Mouse (Mus musculus) heart, postnatal 4 days (tissue): Measurements from ENCODE around the gene Plac8. TPM values are rescaled to one million over a fixed set of nuclear protein-coding genes. Genes with fewer than 3 reads are reported as not detected.

ENCODE experiments used
- DNase-seq: peaks from one replicate; pipeline ENCODE4 v3.0.0; 2021
- total RNA-seq, 2 experiments: library from RNA; stranded (reverse); gene quantifications; 2 replicates each; pipeline ENCODE4 v1.2.3; 2021

Gene Plac8
- total RNA-seq, result 1 to 10 TPM; 2.8 to 3.0 TPM

DNA sequence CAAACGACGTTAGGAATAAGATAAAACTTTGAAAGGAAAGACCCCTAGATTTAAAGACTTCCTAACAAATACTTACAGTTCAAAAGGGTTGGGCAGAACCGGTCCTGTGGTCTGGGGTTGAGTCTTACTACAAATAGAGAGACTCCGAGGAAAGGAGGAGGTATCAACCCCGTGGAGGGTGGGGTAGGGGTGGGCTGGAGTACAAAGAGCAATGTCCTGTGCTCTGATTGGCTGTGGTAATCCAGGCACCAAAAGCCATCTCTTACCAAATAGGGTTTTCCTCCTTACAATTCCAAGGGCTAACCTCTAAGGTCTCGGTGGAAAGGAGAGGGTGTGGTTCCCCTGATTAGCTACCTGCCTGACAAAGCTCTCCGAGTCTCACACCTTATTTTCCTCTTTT, at the start of gene Plac8:
Gene Plac8 (minus strand): TSS at position 177 of the 400 bp plus-strand sequence.
- no peak for DNase-seq

DNA sequence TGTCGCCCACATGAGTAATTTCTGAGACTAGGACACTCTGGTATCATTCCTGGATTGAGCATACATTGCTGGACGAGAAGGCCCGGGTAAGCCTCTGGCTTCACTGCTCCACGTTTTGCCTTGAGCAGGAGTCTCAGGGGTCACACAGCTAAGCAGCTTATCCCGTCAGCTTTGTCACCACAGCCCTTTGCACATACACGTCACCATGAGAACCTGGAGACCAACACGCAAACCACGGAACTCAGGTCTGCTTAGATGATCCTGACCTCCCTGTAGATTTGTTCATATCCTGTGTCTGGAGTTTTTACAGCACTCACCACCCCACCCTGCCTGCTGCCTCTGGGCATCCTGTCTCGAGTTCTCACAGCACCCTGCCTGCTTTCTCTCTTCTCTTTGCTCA, 48.9 kb upstream of the Plac8 start:
- DNase-seq, result no peak

GRCm38 (mm10) chr5:100619586-100620275, 47.7 kb upstream of the Plac8 start:
- DNase-seq, result no peak

DNA sequence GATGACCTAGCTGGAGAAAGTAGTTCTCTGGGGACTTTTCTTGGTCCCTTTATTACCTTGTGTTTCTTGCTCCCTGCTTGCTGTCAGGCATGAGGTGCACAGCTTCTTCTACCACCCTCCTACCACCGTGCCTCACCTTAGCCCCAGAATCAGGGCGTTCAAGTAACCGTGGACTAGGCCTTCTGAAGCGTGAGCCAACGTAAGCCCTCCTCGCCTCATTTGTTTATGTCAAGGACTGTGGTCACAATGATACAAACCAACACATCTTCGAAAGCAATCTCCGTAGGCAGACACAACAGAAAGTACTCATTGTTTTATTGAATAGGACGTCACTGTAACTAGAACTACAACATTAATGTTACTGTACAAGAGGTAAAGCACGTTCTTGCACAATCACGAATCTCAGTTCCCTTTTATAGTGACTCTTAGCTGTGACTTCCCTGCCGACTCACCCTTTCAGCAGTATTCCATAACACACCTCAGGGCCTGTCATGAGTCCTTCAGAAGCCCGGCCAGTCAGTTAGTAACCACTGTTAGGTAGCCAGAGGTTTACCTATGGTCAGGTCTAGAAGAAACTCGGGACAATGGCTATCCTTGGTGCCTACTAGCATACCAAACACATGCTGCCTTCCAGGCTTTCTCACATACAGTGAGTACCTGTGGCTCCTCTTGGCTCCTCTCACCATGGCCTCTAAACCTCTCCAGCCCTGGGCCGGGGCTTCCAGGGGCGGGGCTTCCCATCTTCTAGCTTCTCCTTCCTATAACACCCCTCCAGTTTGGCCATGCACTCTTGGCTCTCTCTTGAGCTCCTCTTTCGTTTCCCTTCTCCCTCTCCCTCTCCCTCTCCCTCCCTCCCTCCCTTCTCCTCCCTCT, 42.1 kb upstream of the Plac8 start:
- DNase-seq, result no peak

GRCm38 (mm10) chr5:100607868-100608267, 35.8 kb upstream of the Plac8 start:
- no peak for DNase-seq

GRCm38 (mm10) chr5:100607090-100607762, 35.2 kb upstream of the Plac8 start:
- DNase-seq, result peak; percentile 41

DNA sequence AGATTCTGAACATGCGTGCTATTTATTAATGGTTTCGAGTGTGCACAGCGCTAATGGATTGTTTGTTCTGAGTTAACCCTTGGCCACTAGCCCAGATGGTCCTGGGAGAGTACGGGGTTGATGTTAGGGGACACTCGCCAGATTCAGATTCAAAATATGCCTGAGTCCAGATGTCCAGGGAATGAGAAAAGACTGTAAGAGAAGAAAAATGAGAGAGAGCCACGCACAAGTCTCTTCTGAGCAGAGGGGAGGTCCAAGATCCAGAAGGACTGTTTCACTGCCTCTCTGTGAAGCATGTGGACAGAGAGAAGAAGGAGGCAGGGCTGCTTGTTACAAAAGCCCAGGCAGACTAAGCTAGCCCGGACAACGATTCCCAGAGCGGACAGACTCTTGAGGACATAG, 33.8 kb upstream of the Plac8 start:
- peak; percentile 80 for DNase-seq

- DNase-seq, result no peak
These were observed 32.0 kb upstream of the Plac8 start for GRCm38 (mm10) chr5:100604061-100604460.

GRCm38 (mm10) chr5:100601864-100602263, 29.8 kb upstream of the Plac8 start:
- DNase-seq, result no peak

GRCm38 (mm10) chr5:100598961-100599463, 27.0 kb upstream of the Plac8 start:
- no peak for DNase-seq

DNA sequence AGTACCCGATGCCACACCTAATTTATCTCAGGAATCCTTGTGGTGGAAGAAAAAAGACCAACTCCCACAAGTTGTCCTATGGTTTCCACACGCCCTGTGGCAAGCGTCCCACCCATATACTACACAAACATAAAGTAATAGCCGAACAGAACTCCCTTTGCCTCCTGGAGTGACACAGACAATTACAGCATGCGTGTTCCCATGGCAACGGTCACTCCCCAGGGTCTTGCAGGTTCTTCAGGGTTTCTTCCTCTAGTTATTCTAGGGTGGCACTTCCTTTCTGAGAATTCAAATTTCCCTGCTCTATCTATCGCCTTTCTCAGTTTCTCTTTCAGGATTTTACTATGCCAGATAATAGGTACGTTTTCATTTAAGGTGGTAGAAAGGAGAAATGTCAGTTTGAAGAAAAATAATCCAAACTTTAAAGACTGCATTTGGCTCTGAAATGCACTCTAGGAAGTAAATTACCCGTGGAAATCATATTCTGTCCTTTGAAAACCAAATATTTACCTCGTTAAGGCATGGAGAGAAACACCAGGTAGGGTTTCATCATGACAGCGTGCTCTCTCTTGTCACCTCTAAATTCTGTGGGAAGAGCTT, 25.9 kb upstream of the Plac8 start:
- no peak for DNase-seq

DNA sequence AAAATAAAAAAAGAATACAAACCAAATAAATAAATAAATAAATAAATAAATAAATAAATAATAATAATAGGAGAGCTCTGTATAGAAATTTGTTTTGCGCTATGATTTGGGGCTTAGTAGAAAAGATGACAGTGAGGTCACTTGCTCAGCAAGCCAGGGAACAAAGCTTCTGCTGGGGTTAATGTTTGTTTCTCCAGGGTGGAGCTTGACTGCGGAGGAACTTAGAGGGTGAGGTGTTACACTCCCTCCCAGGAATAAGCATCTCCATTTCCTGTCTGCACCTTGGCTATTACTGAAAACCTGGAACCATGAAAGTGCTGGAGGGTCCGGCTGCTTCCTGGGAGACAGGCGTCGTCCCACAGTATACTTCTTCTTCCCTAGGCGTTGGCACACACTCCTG, 24.0 kb upstream of the Plac8 start:
- DNase-seq, result no peak

DNA sequence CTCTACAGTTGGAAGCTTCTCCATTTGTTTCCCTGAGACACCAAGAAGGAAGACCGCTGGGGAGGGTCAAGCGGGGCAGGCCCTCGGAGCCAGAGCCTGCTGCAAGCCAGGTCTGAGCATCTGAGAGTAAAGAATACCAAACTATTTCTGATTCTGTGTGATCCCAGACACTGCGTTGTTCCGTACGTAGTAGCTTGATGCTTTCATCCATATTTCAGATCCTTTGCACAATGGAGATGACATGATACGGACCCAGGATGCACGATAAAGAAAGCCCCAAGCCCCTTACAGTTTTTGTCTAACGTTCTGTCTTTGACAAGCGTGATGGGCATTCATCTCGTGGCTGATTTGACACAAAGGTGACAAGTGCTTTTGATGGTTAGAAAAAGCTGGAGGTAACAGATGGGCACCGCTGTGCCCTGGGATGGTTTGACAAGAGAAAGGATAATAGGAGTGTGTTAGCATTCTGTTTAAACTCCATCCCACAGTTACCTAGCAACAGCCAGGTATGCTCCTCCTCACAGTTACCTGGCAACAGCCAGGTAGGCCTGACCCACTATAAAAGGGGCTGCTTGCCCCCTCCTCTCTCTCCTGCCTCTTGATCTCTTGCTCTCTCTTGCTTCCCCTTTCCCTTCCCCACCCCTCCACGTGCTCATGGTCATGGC, 22.9 kb upstream of the Plac8 start:
- no peak for DNase-seq

DNA sequence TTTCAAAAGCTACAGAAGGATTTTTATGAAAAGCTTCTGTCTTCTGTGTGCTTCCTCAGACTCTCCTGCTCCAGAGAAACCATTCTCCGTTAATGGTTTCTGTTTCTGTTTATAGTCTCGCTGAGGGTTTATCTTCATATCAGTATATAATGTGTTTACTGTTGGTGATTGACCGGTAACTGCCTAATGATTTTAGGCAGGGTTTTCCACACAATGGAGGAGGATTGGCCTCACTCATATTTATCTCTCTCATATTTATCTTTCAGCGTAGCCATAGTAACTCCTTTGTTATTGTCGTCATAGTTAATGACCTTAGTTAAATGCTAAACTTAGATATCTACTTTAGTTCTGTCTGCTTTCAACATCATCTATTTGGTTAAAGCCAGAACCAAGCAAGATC, 18.5 kb upstream of the Plac8 start:
- no peak for DNase-seq

DNA sequence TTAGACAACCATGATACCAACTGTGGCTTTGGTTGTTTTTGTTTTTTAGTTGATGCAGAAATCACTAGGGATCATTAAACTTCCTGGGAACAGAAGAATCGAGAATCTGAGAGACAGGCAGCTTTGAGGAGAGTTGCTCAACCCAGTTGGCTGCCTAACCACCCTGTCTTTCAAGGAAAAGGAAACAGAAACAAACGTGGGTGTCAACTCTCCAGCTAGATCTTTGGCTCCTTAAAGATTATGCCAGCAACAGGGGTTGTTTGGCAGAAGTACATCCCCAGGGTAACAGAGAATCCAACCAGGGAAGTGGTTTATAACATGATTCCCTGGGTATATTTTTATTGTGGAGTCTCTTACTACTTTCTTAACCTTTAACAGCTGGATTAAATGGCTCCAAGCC, 15.6 kb upstream of the Plac8 start:
- DNase-seq, result no peak

DNA sequence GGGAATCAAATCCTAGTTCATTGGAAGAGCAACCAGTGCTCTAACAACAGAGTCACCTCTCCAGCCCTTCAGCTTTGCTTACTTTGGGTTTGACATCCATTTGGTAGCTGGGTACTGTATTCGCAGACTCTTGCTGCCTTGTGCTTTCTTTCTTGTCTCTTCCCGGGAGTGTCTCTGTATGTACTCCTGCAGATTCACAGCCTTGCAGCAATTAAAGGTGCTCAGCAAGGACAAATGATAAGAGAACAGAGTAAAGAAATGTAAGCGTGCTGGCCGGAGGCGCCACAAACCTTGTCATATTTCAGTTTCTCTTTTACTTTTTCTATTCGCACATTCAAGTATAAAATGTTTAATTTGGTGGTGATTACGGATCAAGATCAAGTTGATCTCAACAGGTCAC, 15.1 kb upstream of the Plac8 start:
- no peak for DNase-seq

DNA sequence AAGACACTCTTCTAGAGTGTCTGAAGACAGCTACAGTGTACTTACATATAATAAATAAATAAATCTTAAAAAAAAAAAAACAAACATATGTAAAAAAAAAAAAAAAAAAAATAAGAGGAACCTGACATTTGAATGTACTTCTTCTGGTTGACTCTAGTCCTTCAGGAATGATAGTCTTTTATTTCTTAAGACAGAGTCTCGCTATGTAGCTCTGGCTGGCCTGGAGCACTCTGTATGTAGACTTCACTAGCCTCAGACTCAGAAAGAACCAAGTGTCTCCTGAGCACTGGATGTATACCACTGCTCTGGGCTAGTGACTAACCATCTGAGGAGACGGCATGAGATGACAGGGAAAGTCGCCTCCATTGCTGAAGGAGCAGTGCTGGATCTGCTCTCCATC, 13.6 kb upstream of the Plac8 start:
- DNase-seq, result no peak

DNA sequence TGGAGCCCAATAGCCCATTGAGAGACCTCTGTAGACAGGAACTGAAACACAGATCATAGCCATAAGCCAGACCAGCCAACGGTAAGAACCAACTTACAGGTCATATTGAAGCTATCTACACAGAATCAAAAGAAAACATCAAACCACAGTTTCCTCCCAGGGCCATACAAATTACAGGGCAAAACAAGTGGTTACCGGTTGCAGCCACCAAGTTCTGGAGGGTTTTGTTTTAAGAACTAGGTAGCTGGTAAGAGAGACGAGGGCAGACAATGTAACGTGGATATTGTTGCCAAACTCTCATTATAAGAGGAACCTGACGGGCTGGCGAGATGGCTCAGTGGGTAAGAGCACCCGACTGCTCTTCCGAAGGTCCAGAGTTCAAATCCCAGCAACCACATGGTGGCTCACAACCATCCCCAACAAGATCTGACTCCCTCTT, 13.2 kb upstream of the Plac8 start:
- no peak for DNase-seq

DNA sequence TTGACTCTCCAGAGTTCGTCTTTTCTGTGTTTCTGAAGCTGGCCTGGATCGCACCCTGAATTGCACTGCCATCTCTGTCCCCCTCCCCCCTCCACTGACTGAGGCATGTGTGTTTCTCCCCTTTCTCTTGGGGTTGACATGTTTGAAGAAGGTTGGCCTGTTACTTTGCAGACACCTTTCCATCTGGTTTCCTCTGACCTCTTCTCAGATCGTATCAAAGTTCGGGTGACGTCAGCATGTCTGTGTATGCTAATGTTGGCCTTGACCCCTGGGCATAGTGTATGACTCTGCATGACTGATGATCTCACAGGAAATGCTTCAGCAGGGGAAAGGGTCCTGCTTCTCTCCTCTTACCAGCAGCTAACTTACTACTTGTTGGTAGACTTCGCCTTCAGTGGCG, 11.0 kb upstream of the Plac8 start:
- DNase-seq, result no peak

DNA sequence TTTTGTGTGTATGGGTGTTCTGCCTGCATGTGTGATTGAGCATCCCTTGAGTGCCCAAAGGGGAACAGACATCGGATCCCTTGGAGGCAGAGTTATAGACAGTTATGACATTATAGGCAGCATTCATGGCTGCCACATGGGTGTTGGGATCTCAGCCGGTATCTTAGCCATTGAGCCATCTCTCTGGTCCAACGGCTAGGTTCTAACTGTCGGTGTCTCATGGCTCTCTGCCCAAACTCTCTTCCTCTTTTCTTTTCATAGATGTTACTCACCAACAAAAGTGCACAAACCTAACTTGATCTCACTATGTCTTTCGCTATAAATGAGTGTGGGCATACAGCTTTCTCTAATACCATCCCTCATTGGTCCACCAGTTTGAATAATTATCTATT, 10.4 kb upstream of the Plac8 start:
- DNase-seq, result no peak

- DNase-seq, result no peak
These were observed 9.8 kb upstream of the Plac8 start for GRCm38 (mm10) chr5:100581622-100582434.
